Mouse (Mus musculus) embryonic fibroblast, embryonic 13.5 days (primary cell): ENCODE results near the gene Plaur.

Source experiments
- CTCF ChIP-seq: IDR thresholded peaks from 2 replicates; pipeline ENCODE4 v1.5.1; 2011; ENCODE audit warnings: mild to moderate bottlenecking, control low read depth, low read length, moderate library complexity, borderline replicate concordance; ENCODE audit not compliant: insufficient read depth
- POLR2A ChIP-seq: IDR thresholded peaks from 2 replicates; pipeline ENCODE4 v1.6.1; 2011; ENCODE audit warnings: low read depth, mild to moderate bottlenecking, control low read depth, low read length, moderate library complexity

DNA sequence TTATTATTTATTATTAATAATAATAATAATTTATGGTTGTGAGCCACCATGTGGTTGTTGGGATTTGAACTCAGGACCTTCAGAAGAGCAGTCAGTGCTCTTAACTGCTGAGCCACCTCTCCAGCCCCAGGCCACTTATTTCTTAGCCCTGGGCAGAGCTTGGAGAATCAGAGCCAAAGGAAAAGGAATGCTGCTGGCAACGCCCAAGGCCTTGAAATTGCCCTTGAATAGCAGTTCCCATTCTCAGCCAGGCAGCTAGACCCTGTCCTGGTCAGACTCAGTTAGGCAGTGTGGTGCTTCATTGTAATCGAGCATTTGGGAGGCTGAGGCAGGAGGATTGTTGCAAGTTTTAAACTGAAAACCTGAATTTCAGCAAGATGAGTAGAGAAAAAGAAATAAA lies 8.1 kb upstream of the Plaur start:
- TF ChIP-seq POLR2A (no peak), CTCF (no peak)
